Mouse (Mus musculus): ENCODE data around the gene Tanc2.

DNA sequence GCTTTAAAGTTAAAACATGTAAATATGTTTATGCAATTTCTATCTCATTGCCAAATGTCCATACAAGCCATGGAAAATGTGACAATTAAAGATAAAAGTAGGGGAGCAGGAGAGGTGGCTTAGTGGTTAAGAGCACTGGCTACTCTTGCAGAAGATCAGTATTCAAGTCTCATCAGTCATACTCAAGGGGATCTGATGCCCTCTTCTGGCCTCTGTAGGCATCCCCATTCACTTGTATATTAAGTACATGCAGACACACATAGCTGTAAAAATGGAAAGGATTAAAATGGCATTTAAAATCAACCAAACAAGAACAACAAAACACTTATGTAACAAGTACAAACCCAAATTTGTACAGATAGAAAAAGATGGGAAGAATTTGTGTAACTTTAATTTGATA is 54.2 kb downstream of the Tanc2 start:
- no peak for TF ChIP-seq CTCF (IDR thresholded peaks at IDR 0.05; ENCODE audit: insufficient read depth, low read length)
- no peak for TF ChIP-seq POLR2A (IDR thresholded peaks at IDR 0.05; ENCODE audit: borderline replicate concordance, extremely low read depth, low read depth, low read length)

Data from lung, adult 2 months (tissue).